Mouse (Mus musculus) liver, adult (tissue): ENCODE data around the gene Hoxb9.

ENCODE experiments used
- GATA4 ChIP-seq: IDR thresholded peaks from 2 replicates; pipeline ENCODE4 v1.6.1; 2014; ENCODE audit warnings: mild to moderate bottlenecking, low read length; ENCODE audit not compliant: insufficient replicate concordance

Hoxb9 gene

GRCm38 (mm10) chr11:96289293-96289692 lies 18.0 kb downstream of the Hoxb9 start:
- TF ChIP-seq GATA4, result no peak

- no peak for TF ChIP-seq GATA4
Measured at GRCm38 (mm10) chr11:96289837-96290236, 18.6 kb downstream of the Hoxb9 start.

- no peak for TF ChIP-seq GATA4
Measured at GRCm38 (mm10) chr11:96290705-96291355, 19.6 kb downstream of the Hoxb9 start.

- TF ChIP-seq GATA4, result no peak
Measured at GRCm38 (mm10) chr11:96291681-96292564, 20.7 kb downstream of the Hoxb9 start, which contains the start of gene Hoxb6. Hoxb6 (plus strand) TSS chr11:96292476.

- TF ChIP-seq GATA4, result no peak
Measured at GRCm38 (mm10) chr11:96292565-96293301, 21.5 kb downstream of the Hoxb9 start.

GRCm38 (mm10) chr11:96293302-96293921 lies 22.2 kb downstream of the Hoxb9 start:
- no peak for TF ChIP-seq GATA4

GRCm38 (mm10) chr11:96294245-96295091 lies 23.2 kb downstream of the Hoxb9 start:
- TF ChIP-seq GATA4, result no peak

- no peak for TF ChIP-seq GATA4
Measured at GRCm38 (mm10) chr11:96295092-96295835, 24.0 kb downstream of the Hoxb9 start.

- no peak for TF ChIP-seq GATA4
Measured at GRCm38 (mm10) chr11:96296997-96297396, 25.7 kb downstream of the Hoxb9 start.

GRCm38 (mm10) chr11:96297428-96297827 lies 26.2 kb downstream of the Hoxb9 start:
- TF ChIP-seq GATA4, result no peak

- TF ChIP-seq GATA4, result no peak
Measured at GRCm38 (mm10) chr11:96297968-96298635, 26.8 kb downstream of the Hoxb9 start.

GRCm38 (mm10) chr11:96298895-96299667 lies 27.8 kb downstream of the Hoxb9 start:
- no peak for TF ChIP-seq GATA4
